Comparison of ENCODE assay signal across 19 mouse cellular contexts in genomic region chr4:82166826-82167225, GRCm38 (mm10).
"Had no signal": no experiment of that assay in that cellular context is flagged by ENCODE, and none has a peak within 500 bp of the region (broad histone marks: within the 10 kb centered on the region; RNA-seq: fewer than 3 reads in every experiment).

No protein-coding gene starts in this region.

- H3K4me2 ChIP-seq: kidney, embryonic 15.5 days; liver, embryonic 13.5 days; neural tube, embryonic 12.5 days; neural tube, embryonic 15.5 days had no signal

- H3K4me1 ChIP-seq: liver, embryonic 13.5 days; neural tube, embryonic 12.5 days; neural tube, embryonic 15.5 days had no signal

- H3K9ac ChIP-seq: kidney, embryonic 15.5 days; liver, embryonic 13.5 days; neural tube, embryonic 12.5 days; neural tube, embryonic 15.5 days had no signal

- DNase-seq: kidney, adult 11 months; kidney, adult 8-10 months; kidney, postnatal 10 days; kidney, postnatal 36 days; layer of hippocampus, postnatal 36 days; liver, embryonic 13.5 days; lung, adult 2 months; lung, postnatal 10 days; midbrain, embryonic 14.5 days; right cerebral cortex, adult 18-20 months; right cerebral cortex, postnatal 14 days; right cerebral cortex, postnatal 4 days; thymus, postnatal 36 days had no signal

- H3K36me3 ChIP-seq: kidney, embryonic 15.5 days; liver, embryonic 13.5 days; neural tube, embryonic 12.5 days; neural tube, embryonic 15.5 days had no signal

- H3K4me3 ChIP-seq: kidney, embryonic 15.5 days; left cerebral cortex, adult 2 months; liver, embryonic 13.5 days; neural tube, embryonic 12.5 days; neural tube, embryonic 15.5 days had no signal

- H3K27me3 ChIP-seq: liver, embryonic 13.5 days; neural tube, embryonic 12.5 days; neural tube, embryonic 15.5 days had no signal

- H3K9me3 ChIP-seq: kidney, embryonic 15.5 days; liver, embryonic 13.5 days; neural tube, embryonic 12.5 days; neural tube, embryonic 15.5 days had no signal

- H3K27ac ChIP-seq: kidney, embryonic 15.5 days; left cerebral cortex, adult 2 months; liver, embryonic 13.5 days; macrophage; neural tube, embryonic 12.5 days; neural tube, embryonic 15.5 days; stomach, postnatal 0 days had no signal
